Mouse (Mus musculus): ENCODE results near the gene Swap70. TPM values are rescaled to one million over a fixed set of nuclear protein-coding genes. Genes with fewer than 3 reads are reported as not detected.
"Not testable (repeated sequence)": the region's sequence is repeated elsewhere in the genome, so short reads cannot be mapped to it uniquely, and the experiment has no call there.

Gene Swap70
- total RNA-seq (2014; fragmentation: Nextera tagmentation) (41.5 and 48.4 TPM in 2 replicates), total RNA-seq (2017) (70.0 and 71.0 TPM in 2 replicates)

- peak; percentile 90 for ATAC-seq (replicated peaks; ENCODE audit: poor library complexity, severe bottlenecking)
These were observed at the start of gene Swap70 for GRCm38 (mm10) chr7:110221586-110222481. Gene Swap70 (plus strand): TSS chr7:110221711.

- ATAC-seq (replicated peaks; ENCODE audit: poor library complexity, severe bottlenecking): peak; percentile 62
These were observed 42.3 kb upstream of the Swap70 start for GRCm38 (mm10) chr7:110179208-110179607.

- no peak for ATAC-seq (replicated peaks; ENCODE audit: poor library complexity, severe bottlenecking)
These were observed 40.9 kb upstream of the Swap70 start for GRCm38 (mm10) chr7:110180613-110181012.

- ATAC-seq (replicated peaks; ENCODE audit: poor library complexity, severe bottlenecking): no peak
These were observed 40.1 kb upstream of the Swap70 start for GRCm38 (mm10) chr7:110181446-110181845.

GRCm38 (mm10) chr7:110184608-110185007 is 36.9 kb upstream of the Swap70 start:
- peak; percentile 68 for ATAC-seq (replicated peaks; ENCODE audit: poor library complexity, severe bottlenecking)

GRCm38 (mm10) chr7:110189951-110190350 is 31.6 kb upstream of the Swap70 start:
- peak; percentile 50; the same call in 1 of the 2 replicates for ATAC-seq (replicated peaks; ENCODE audit: poor library complexity, severe bottlenecking)

GRCm38 (mm10) chr7:110193186-110193585 is 28.3 kb upstream of the Swap70 start:
- peak; percentile 55 for ATAC-seq (replicated peaks; ENCODE audit: poor library complexity, severe bottlenecking)

- ATAC-seq (replicated peaks; ENCODE audit: poor library complexity, severe bottlenecking): no peak
These were observed 24.3 kb upstream of the Swap70 start for GRCm38 (mm10) chr7:110197176-110197575.

- ATAC-seq (replicated peaks; ENCODE audit: poor library complexity, severe bottlenecking): no peak
These were observed 19.6 kb upstream of the Swap70 start for GRCm38 (mm10) chr7:110201933-110202332.

GRCm38 (mm10) chr7:110204208-110204607 is 17.3 kb upstream of the Swap70 start:
- ATAC-seq (replicated peaks; ENCODE audit: poor library complexity, severe bottlenecking): peak; percentile 91

GRCm38 (mm10) chr7:110208341-110208740 is 13.2 kb upstream of the Swap70 start:
- no peak for ATAC-seq (replicated peaks; ENCODE audit: poor library complexity, severe bottlenecking)

- ATAC-seq (replicated peaks; ENCODE audit: poor library complexity, severe bottlenecking): no peak
These were observed 12.1 kb upstream of the Swap70 start for GRCm38 (mm10) chr7:110209422-110209821.

- no peak for ATAC-seq (replicated peaks; ENCODE audit: poor library complexity, severe bottlenecking)
These were observed 10.5 kb upstream of the Swap70 start for GRCm38 (mm10) chr7:110211025-110211424.

- no peak for ATAC-seq (replicated peaks; ENCODE audit: poor library complexity, severe bottlenecking)
These were observed 6.6 kb upstream of the Swap70 start for GRCm38 (mm10) chr7:110214882-110215281.

- peak; percentile 31; the same call in 1 of the 2 replicates for ATAC-seq (replicated peaks; ENCODE audit: poor library complexity, severe bottlenecking)
These were observed 393 bp upstream of the Swap70 start for GRCm38 (mm10) chr7:110221051-110221585.

GRCm38 (mm10) chr7:110222583-110223182 is 1.2 kb downstream of the Swap70 start:
- ATAC-seq (replicated peaks; ENCODE audit: poor library complexity, severe bottlenecking): 0 out of 2 replicates have a peak, but pooled peaks have one; percentile 30

GRCm38 (mm10) chr7:110223727-110224510 is 2.4 kb downstream of the Swap70 start:
- ATAC-seq (replicated peaks; ENCODE audit: poor library complexity, severe bottlenecking): no peak

GRCm38 (mm10) chr7:110226484-110226883 is 5.0 kb downstream of the Swap70 start:
- no peak for ATAC-seq (replicated peaks; ENCODE audit: poor library complexity, severe bottlenecking)

- ATAC-seq (replicated peaks; ENCODE audit: poor library complexity, severe bottlenecking): no peak
These were observed 8.5 kb downstream of the Swap70 start for GRCm38 (mm10) chr7:110229967-110230366.

- ATAC-seq (replicated peaks; ENCODE audit: poor library complexity, severe bottlenecking): not testable (repeated sequence)
These were observed 9.6 kb downstream of the Swap70 start for GRCm38 (mm10) chr7:110231127-110231526.

Data from granulocyte monocyte progenitor cell, adult 5-6 weeks (primary cell).